Mouse (Mus musculus) stomach, postnatal 0 days (tissue): ENCODE measurements around the gene Kremen2. TPM values are rescaled to one million over a fixed set of nuclear protein-coding genes. Genes with fewer than 3 reads are reported as not detected.

Experiments used
- ATAC-seq: fragments of 200-750 bp; cut with Nextera tagmentation; 2 replicates; pipeline ENCODE4 v1.8.0; 2017; ENCODE audit not compliant: low FRiP score, low TSS enrichment
- DNase-seq: peaks from one replicate; pipeline ENCODE4 v3.0.0-alpha.2; 2016; ENCODE audit warnings: low spot score
- H3K27ac ChIP-seq: fragments of 300-500 bp; sonication (generic); replicated peaks from 2 replicates; pipeline ENCODE4 v1.5.1; 2014; ENCODE audit warnings: mild to moderate bottlenecking, control low read depth
- H3K27me3 ChIP-seq: fragments of 300-500 bp; sonication (generic); 2 replicates; pipeline ENCODE4 v1.6.1; 2014; ENCODE audit warnings: low read length; ENCODE audit not compliant: control insufficient read depth, insufficient read depth
- H3K36me3 ChIP-seq: fragments of 300-500 bp; sonication (generic); 2 replicates; pipeline ENCODE4 v1.6.1; 2014; ENCODE audit warnings: low read length, mixed read lengths; ENCODE audit not compliant: control insufficient read depth, insufficient read depth
- H3K4me1 ChIP-seq: fragments of 300-500 bp; sonication (generic); replicated peaks from 2 replicates; pipeline ENCODE4 v1.6.1; 2014; ENCODE audit warnings: antibody characterized with exemption; ENCODE audit not compliant: control insufficient read depth, insufficient read depth
- H3K4me2 ChIP-seq: fragments of 300-500 bp; sonication (generic); replicated peaks from 2 replicates; pipeline ENCODE4 v1.6.1; 2014; ENCODE audit warnings: low read depth, mild to moderate bottlenecking, control low read depth, moderate library complexity
- H3K4me3 ChIP-seq: fragments of 300-500 bp; sonication (generic); 2 replicates; pipeline ENCODE4 v1.5.1; 2014; ENCODE audit warnings: low read depth, low read length, control low read depth
- H3K9ac ChIP-seq: fragments of 300-500 bp; sonication (generic); 2 replicates; pipeline ENCODE4 v1.6.1; 2014; ENCODE audit warnings: mild to moderate bottlenecking, low read length, control low read depth, mixed read lengths
- H3K9me3 ChIP-seq: fragments of 300-500 bp; sonication (generic); 2 replicates; pipeline ENCODE4 v1.6.1; 2016; ENCODE audit warnings: low read length; ENCODE audit not compliant: control insufficient read depth
- CTCF ChIP-seq: IDR thresholded peaks from 2 replicates; pipeline ENCODE4 v1.5.1; 2016; ENCODE audit warnings: antibody characterized with exemption, low read depth, mild to moderate bottlenecking, moderate library complexity
- EP300 ChIP-seq: optimal IDR thresholded peaks from 2 replicates; pipeline ENCODE3; 2016; ENCODE audit warnings: antibody characterized with exemption
- WGBS: fragments of 180-500 bp; shearing (Covaris S2); extraction: QIAGEN DNeasy Blood & Tissue Kit; methylation state at CpG from one replicate; pipeline ENCODE4 v1.1.7; 2014; 5-methylcytosine and 5-hydroxymethylcytosine counted together
- polyA plus RNA-seq: library from polyadenylated mRNA; unstranded; fragments of >200 nt; fragmentation: Nextera tagmentation; extraction: Ambion mirVana; gene quantifications from 2 replicates; pipeline ENCODE4 v1.2.1, GENCODE M21; 2015

Kremen2 gene
- polyA plus RNA-seq, 1 experiment from 2014 or later, result 2.7 TPM

DNA sequence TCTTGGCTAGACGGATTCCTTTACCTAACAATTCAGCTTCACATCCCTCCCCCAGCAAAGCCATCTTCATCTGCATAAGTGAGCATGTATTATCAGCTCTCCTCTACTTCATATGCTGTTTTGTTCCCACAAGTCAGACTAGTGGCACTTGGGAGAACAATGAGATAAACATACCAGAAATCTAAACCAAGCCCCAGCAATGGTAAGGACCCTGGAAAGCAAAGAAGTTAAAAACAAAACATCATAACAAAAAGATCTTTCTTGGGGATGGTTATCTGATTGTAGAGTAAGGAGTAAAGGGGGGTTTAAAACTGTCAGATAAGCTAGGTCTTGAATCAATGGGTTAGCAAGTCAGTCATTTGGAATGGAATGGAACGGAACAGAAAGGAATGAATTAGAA is 24.9 kb upstream of the Kremen2 start:
- ATAC-seq, result no peak
- TF ChIP-seq CTCF, result no peak
- no peak for TF ChIP-seq EP300
- Histone ChIP-seq H3K27ac (no peak overlapping the region), H3K36me3 (peaks cover 2% of the 10 kb centered on the region; the same call in 1 of the 2 replicates), H3K27me3 (no peaks in the 10 kb centered on the region), H3K9ac (no peak overlapping the region; the same call in 1 of the 2 replicates), H3K9me3 (no peaks in the 10 kb centered on the region), H3K4me2 (peak overlapping the region; percentile 80), H3K4me3 (peak overlapping the region; percentile 66), H3K4me1 (no peaks in the 10 kb centered on the region)
- 37% methylated on average over 2 of the region's 2 CpGs for WGBS
- DNase-seq, result no peak

GRCm38 (mm10) chr17:23762976-23763375 is 17.3 kb upstream of the Kremen2 start:
- Histone ChIP-seq H3K9ac (no peak overlapping the region), H3K9me3 (no peaks in the 10 kb centered on the region), H3K36me3 (peaks cover 10% of the 10 kb centered on the region; the same call in 1 of the 2 replicates), H3K4me2 (no peak overlapping the region), H3K4me3 (no peak overlapping the region), H3K27ac (no peak overlapping the region), H3K27me3 (no peaks in the 10 kb centered on the region), H3K4me1 (no peaks in the 10 kb centered on the region)
- no peak for DNase-seq
- ATAC-seq, result no peak
- WGBS, result 91% methylated on average over 11 of the region's 11 CpGs
- TF ChIP-seq CTCF (no peak), EP300 (no peak)

DNA sequence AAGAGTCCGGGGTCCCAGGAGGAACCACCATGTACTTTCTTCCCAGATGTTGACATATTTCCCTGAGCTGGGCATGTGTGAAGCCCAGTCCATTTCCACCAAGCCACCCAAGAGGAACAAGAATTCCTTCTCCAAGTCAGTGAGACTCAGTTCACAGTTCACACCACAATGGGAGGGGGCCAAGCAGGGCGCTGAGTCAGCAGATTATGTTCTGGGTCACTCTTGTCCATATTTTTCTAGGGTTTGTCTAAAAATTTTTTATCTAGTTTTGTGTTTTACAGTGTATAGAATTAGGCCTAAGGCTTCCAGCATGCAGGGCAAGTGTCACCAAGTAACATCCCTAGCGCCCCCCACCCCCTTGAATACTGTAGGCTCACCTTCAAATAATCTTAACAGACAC is 15.5 kb upstream of the Kremen2 start:
- Histone ChIP-seq H3K36me3 (peaks cover 16% of the 10 kb centered on the region), H3K9ac (no peak overlapping the region), H3K9me3 (no peaks in the 10 kb centered on the region), H3K4me2 (no peak overlapping the region), H3K4me1 (no peaks in the 10 kb centered on the region), H3K27ac (no peak overlapping the region), H3K27me3 (no peaks in the 10 kb centered on the region), H3K4me3 (no peak overlapping the region)
- TF ChIP-seq CTCF, result no peak
- no peak for TF ChIP-seq EP300
- no peak for DNase-seq
- ATAC-seq, result no peak
- WGBS, result 94% methylated on average over 3 of the region's 3 CpGs

DNA sequence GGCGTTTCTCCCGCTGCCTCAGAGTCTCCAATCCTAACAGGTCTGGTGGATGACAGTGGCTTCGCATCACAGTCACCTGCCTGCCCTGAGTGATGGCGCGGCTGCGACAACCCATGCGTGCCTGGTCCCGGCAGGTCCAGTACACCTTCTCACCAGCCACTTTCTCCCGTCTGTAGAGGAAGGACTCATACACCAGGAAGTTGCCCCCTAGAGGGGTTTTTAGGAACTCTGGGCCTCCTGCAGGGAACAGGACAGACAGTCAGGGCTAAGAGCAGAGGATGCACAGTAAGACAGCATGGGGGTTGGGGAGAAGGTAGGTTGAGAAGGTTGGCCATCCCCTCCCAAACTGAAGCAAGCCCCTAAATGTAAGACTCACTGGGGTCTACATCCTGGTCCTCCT is 14.6 kb upstream of the Kremen2 start:
- Histone ChIP-seq H3K4me3 (no peak overlapping the region), H3K27me3 (no peaks in the 10 kb centered on the region), H3K4me1 (no peaks in the 10 kb centered on the region), H3K9me3 (no peaks in the 10 kb centered on the region), H3K9ac (no peak overlapping the region), H3K36me3 (peaks cover 21% of the 10 kb centered on the region), H3K27ac (no peak overlapping the region), H3K4me2 (no peak overlapping the region)
- 94% methylated on average over 9 of the region's 9 CpGs for WGBS
- DNase-seq (no peak), ATAC-seq (no peak)
- no peak for TF ChIP-seq CTCF
- TF ChIP-seq EP300, result no peak

GRCm38 (mm10) chr17:23758801-23759200 is 13.2 kb upstream of the Kremen2 start:
- Histone ChIP-seq H3K4me1 (no peaks in the 10 kb centered on the region), H3K9ac (no peak overlapping the region), H3K36me3 (peaks cover 21% of the 10 kb centered on the region), H3K27me3 (no peaks in the 10 kb centered on the region), H3K27ac (no peak overlapping the region), H3K9me3 (no peaks in the 10 kb centered on the region), H3K4me3 (no peak overlapping the region), H3K4me2 (no peak overlapping the region)
- DNase-seq, result no peak
- no peak for ATAC-seq
- TF ChIP-seq CTCF (no peak), EP300 (no peak)
- 86% methylated on average over 8 of the region's 8 CpGs for WGBS

DNA sequence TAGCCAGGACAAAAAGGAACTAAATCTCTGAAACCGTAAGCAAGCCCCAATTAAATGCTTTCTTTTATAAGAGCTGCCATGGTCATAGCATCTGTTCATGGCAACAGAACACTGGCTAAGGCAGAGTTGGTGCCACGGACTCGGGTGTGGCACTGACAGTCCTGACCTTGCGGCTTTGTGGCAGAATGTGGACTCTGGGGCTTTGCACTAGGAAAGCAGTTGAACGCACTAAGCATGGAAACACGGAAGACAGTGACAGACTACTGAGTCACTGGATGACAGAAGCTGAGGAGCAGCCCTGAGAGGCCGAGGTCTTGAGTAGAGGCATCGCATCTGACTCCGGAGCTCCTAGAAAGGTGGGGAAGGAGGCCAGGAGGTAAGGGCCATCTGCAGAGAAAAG is 11.9 kb upstream of the Kremen2 start:
- WGBS, result 92% methylated on average over 9 of the region's 9 CpGs
- Histone ChIP-seq H3K27ac (no peak overlapping the region), H3K4me2 (no peak overlapping the region), H3K4me1 (no peaks in the 10 kb centered on the region), H3K9me3 (no peaks in the 10 kb centered on the region), H3K9ac (no peak overlapping the region), H3K36me3 (peaks cover 31% of the 10 kb centered on the region), H3K4me3 (no peak overlapping the region), H3K27me3 (no peaks in the 10 kb centered on the region)
- ATAC-seq, result no peak
- no peak for DNase-seq
- TF ChIP-seq CTCF, result no peak
- no peak for TF ChIP-seq EP300
